Mouse (Mus musculus): ENCODE measurements around the gene Nhs.
A peak's percentile ranks its signal among the peaks of the same experiment; 100 is the strongest.

Nhs gene

GRCm38 (mm10) chrX:161926683-161927053 lies 232.9 kb downstream of the Nhs start:
- no peak for DNase-seq (ENCODE audit: low spot score)

GRCm38 (mm10) chrX:161925973-161926682 lies 233.4 kb downstream of the Nhs start:
- no peak for DNase-seq (ENCODE audit: low spot score)

- DNase-seq (ENCODE audit: low spot score), result no peak
These were observed 236.9 kb downstream of the Nhs start for GRCm38 (mm10) chrX:161922655-161923054.

- DNase-seq (ENCODE audit: low spot score), result no peak
These were observed 237.9 kb downstream of the Nhs start for GRCm38 (mm10) chrX:161921581-161921980.

- DNase-seq (ENCODE audit: low spot score), result no peak
These were observed 249.6 kb downstream of the Nhs start for GRCm38 (mm10) chrX:161909963-161910362.

- no peak for DNase-seq (ENCODE audit: low spot score)
These were observed 250.7 kb downstream of the Nhs start for GRCm38 (mm10) chrX:161908652-161909403.

GRCm38 (mm10) chrX:161907595-161908592 lies 251.6 kb downstream of the Nhs start:
- DNase-seq (ENCODE audit: low spot score), result no peak

GRCm38 (mm10) chrX:161894442-161894841 lies 265.1 kb downstream of the Nhs start:
- no peak for DNase-seq (ENCODE audit: low spot score)

GRCm38 (mm10) chrX:161883661-161884060 lies 275.9 kb downstream of the Nhs start:
- no peak for DNase-seq (ENCODE audit: low spot score)

- DNase-seq (ENCODE audit: low spot score), result no peak
These were observed 282.4 kb downstream of the Nhs start for GRCm38 (mm10) chrX:161877123-161877522.

- DNase-seq (ENCODE audit: low spot score), result no peak
These were observed 286.0 kb downstream of the Nhs start for GRCm38 (mm10) chrX:161873511-161873910.

- DNase-seq (ENCODE audit: low spot score), result no peak
These were observed 288.2 kb downstream of the Nhs start for GRCm38 (mm10) chrX:161871306-161871705.

GRCm38 (mm10) chrX:161855630-161856029 lies 303.9 kb downstream of the Nhs start:
- no peak for DNase-seq (ENCODE audit: low spot score)

GRCm38 (mm10) chrX:161853626-161854312 lies 305.8 kb downstream of the Nhs start:
- DNase-seq (ENCODE audit: low spot score), result no peak

- DNase-seq (ENCODE audit: low spot score), result peak; percentile 14
These were observed 333.3 kb downstream of the Nhs start for GRCm38 (mm10) chrX:161826186-161826585.

- DNase-seq (ENCODE audit: low spot score), result no peak
These were observed 369.3 kb downstream of the Nhs start for GRCm38 (mm10) chrX:161790182-161790581.

Data from urinary bladder, postnatal 25 days (tissue).